ENCODE assay signal across 7 mouse cellular contexts in the genomic region with DNA sequence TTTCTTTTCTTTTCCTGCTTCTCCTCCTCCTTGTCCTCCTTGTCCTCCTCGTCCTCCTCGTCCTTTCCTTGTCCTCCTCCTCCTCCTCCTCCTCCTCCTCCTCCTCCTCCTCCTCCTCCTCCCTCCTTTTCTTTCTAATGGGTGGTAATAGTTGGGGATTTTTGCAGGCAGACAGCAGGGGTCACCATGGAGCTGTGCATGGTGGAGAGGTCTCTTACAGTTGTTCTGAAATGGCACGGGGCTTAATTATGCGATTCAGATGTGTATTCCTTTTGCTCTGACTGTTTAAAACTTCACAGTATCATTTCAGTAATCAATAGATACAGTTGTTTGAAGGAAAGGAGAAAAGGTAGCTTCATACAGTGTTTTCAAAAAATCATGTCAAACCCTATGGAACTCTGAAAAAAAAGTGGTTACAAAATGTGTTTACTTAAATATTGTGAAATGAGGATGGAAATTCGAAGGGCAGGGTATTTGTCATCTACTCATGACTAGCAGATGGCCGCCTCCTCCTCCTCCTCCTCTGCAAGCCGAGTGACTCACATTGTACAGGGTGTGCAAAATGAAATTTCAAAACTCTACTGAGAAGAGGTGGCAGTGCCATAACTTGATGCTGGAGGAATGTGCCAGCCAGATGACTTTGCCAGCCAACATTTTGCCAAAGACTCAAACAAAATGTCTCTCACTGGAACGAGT.
DNase-seq lines count a peak whose midpoint lies in the region; ATAC-seq and TF ChIP-seq lines count a peak whose summit lies in the region.

No protein-coding gene starts in this region.

- peak; percentile 20 for TF ChIP-seq CTCF in left cerebral cortex, adult 2 months (IDR thresholded peaks at IDR 0.05)
- peak; percentile 50 for TF ChIP-seq CTCF in lung, adult 2 months (IDR thresholded peaks at IDR 0.05; ENCODE audit: insufficient read depth, low read length)

- peak; percentile 29 to 47 for DNase-seq in left cerebral cortex, adult 2 months (ENCODE audit: extremely low spot score in 1 of 2, low spot score in 2 of 2)
- DNase-seq in left cerebral cortex, postnatal 4 days, result no peak
- peak; percentile 41 to 48 for DNase-seq in adrenal gland, adult 18-20 months (ENCODE audit: low spot score in 2 of 2)
- DNase-seq in gonadal fat pad, adult 2 months (ENCODE audit: low read depth), result peak; percentile 33
- peak; percentile 27 for DNase-seq in lung, adult 2 months

- no peaks in the 10 kb centered on the region for H3K4me1 ChIP-seq in lung, adult 2 months (ENCODE audit: control insufficient read depth, insufficient read depth, low read length)
- H3K4me1 ChIP-seq in neural tube, embryonic 15.5 days, result no peaks in the 10 kb centered on the region
- H3K4me1 ChIP-seq in hindbrain, embryonic 13.5 days (replicated peaks), result no peaks in the 10 kb centered on the region

- no peak overlapping the region for H3K4me2 ChIP-seq in neural tube, embryonic 15.5 days
- H3K4me2 ChIP-seq in hindbrain, embryonic 13.5 days, result no peak overlapping the region

- H3K36me3 ChIP-seq in neural tube, embryonic 15.5 days, result no peaks in the 10 kb centered on the region
- no peaks in the 10 kb centered on the region for H3K36me3 ChIP-seq in hindbrain, embryonic 13.5 days

- H3K27me3 ChIP-seq in neural tube, embryonic 15.5 days (replicated peaks), result no peaks in the 10 kb centered on the region
- no peaks in the 10 kb centered on the region for H3K27me3 ChIP-seq in hindbrain, embryonic 13.5 days

- H3K9me3 ChIP-seq in neural tube, embryonic 15.5 days (replicated peaks), result no peaks in the 10 kb centered on the region
- H3K9me3 ChIP-seq in hindbrain, embryonic 13.5 days, result no peaks in the 10 kb centered on the region

- intact Hi-C loops in left cerebral cortex, adult 2 months (cut with DNase I), result loop anchor here (2.0 to 10.0 kb wide), 2 partner anchors 273 to 355 kb away; no protein-coding TSS in a partner anchor
- intact Hi-C loops in left cerebral cortex, postnatal 4 days (cut with DNase I), result no loop called here

- TF ChIP-seq POLR2A in lung, adult 2 months (IDR thresholded peaks at IDR 0.05; ENCODE audit: borderline replicate concordance, extremely low read depth, low read depth, low read length), result no peak

- no peak overlapping the region for H3K9ac ChIP-seq in neural tube, embryonic 15.5 days (replicated peaks)
- H3K9ac ChIP-seq in hindbrain, embryonic 13.5 days, result no peak overlapping the region

- H3K4me3 ChIP-seq in left cerebral cortex, adult 2 months, result no peak overlapping the region
- H3K4me3 ChIP-seq in lung, adult 2 months (replicated peaks; ENCODE audit: extremely low read depth, low read depth, low read length), result no peak overlapping the region
- H3K4me3 ChIP-seq in neural tube, embryonic 15.5 days (replicated peaks), result no peak overlapping the region
- H3K4me3 ChIP-seq in hindbrain, embryonic 13.5 days, result no peak overlapping the region

- no peak overlapping the region; the same call in 1 of the 2 replicates for H3K27ac ChIP-seq in left cerebral cortex, adult 2 months
- H3K27ac ChIP-seq in neural tube, embryonic 15.5 days (replicated peaks), result no peak overlapping the region
- H3K27ac ChIP-seq in hindbrain, embryonic 13.5 days, result no peak overlapping the region

- no peak for ATAC-seq in neural tube, embryonic 15.5 days (ENCODE audit: low FRiP score)
- no peak for ATAC-seq in hindbrain, embryonic 13.5 days (ENCODE audit: low FRiP score)

- WGBS in lung, adult 2 months, result 33% methylated on average over 8 of the region's 8 CpGs
- 76% methylated on average over 8 of the region's 8 CpGs for WGBS in neural tube, embryonic 15.5 days
- WGBS in hindbrain, embryonic 13.5 days, result 75% methylated on average over 8 of the region's 8 CpGs
